Mouse (Mus musculus) limb, embryonic 14.5 days (tissue): Measurements from ENCODE around the gene Hist1h1b. TPM values are rescaled to one million over a fixed set of nuclear protein-coding genes. Genes with fewer than 3 reads are reported as not detected.
A peak's percentile ranks its signal among the peaks of the same experiment; 100 is the strongest.
"Not testable (repeated sequence)": the region's sequence is repeated elsewhere in the genome, so short reads cannot be mapped to it uniquely, and the experiment has no call there.

Source experiments
- ATAC-seq: fragments of 200-750 bp; cut with Nextera tagmentation; 2 replicates; pipeline ENCODE4 v1.8.0; 2017; ENCODE audit warnings: low read depth, moderate number of reproducible peaks, moderate TSS enrichment; ENCODE audit not compliant: low FRiP score
- DNase-seq: peaks from one replicate; pipeline ENCODE4 v3.0.0-alpha.2; 2015; ENCODE audit warnings: low spot score
- H3K27ac ChIP-seq: fragments of 300-500 bp; sonication (generic); replicated peaks from 2 replicates; pipeline ENCODE4 v1.5.1; 2014; ENCODE audit warnings: low read depth, mild to moderate bottlenecking, low read length, moderate library complexity, mixed read lengths
- H3K27me3 ChIP-seq: fragments of 300-500 bp; sonication (generic); 2 replicates; pipeline ENCODE4 v1.6.1; 2014; ENCODE audit warnings: low read length, mixed read lengths; ENCODE audit not compliant: control insufficient read depth, insufficient read depth
- H3K36me3 ChIP-seq: fragments of 300-500 bp; sonication (generic); 2 replicates; pipeline ENCODE4 v1.6.1; 2014; ENCODE audit warnings: mild to moderate bottlenecking, low read length, moderate library complexity, mixed read lengths; ENCODE audit not compliant: control insufficient read depth, insufficient read depth
- H3K4me1 ChIP-seq: fragments of 300-500 bp; sonication (generic); 2 replicates; pipeline ENCODE4 v1.6.1; 2014; ENCODE audit warnings: antibody characterized with exemption, low read length, mixed read lengths; ENCODE audit not compliant: control insufficient read depth, insufficient read depth
- H3K4me2 ChIP-seq: fragments of 300-500 bp; sonication (generic); replicated peaks from 2 replicates; pipeline ENCODE4 v1.6.1; 2014; ENCODE audit warnings: low read depth, mild to moderate bottlenecking, low read length, moderate library complexity; ENCODE audit not compliant: severe bottlenecking
- H3K4me3 ChIP-seq: fragments of 300-500 bp; sonication (generic); replicated peaks from 2 replicates; pipeline ENCODE4 v1.5.1; 2014; ENCODE audit warnings: low read length
- H3K9ac ChIP-seq: fragments of 300-500 bp; sonication (generic); 2 replicates; pipeline ENCODE4 v1.6.1; 2014; ENCODE audit warnings: mild to moderate bottlenecking, low read depth, low read length, moderate library complexity; ENCODE audit not compliant: severe bottlenecking
- H3K9me3 ChIP-seq: fragments of 300-500 bp; sonication (generic); 2 replicates; pipeline ENCODE4 v1.6.1; 2016; ENCODE audit warnings: low read length; ENCODE audit not compliant: control insufficient read depth
- POLR2A ChIP-seq: fragments of 200-500 bp; IDR thresholded peaks from 2 replicates; pipeline ENCODE4 v1.8.0; 2012; ENCODE audit warnings: inconsistent platforms, mild to moderate bottlenecking, moderate library complexity, borderline replicate concordance; ENCODE audit not compliant: insufficient read depth, insufficient read length; ENCODE audit errors: extremely low read depth
- WGBS: fragments of 180-500 bp; shearing (Covaris S2); extraction: QIAGEN DNeasy Blood & Tissue Kit; methylation state at CpG from one replicate; pipeline ENCODE4 v1.1.7; 2014; 5-methylcytosine and 5-hydroxymethylcytosine counted together
- polyA plus RNA-seq, 2 experiments: library from polyadenylated mRNA; depleted of rRNA in 1 of 2; stranded (reverse) in 1 of 2; unstranded in 1 of 2; fragments of >200 nt; fragmentation: Nextera tagmentation in 1 of 2; extraction: Ambion mirVana in 1 of 2; gene quantifications; 2 replicates each; pipeline versions ENCODE4 v1.2.1 to v1.2.3; 2012 to 2014

The Hist1h1b gene
- polyA plus RNA-seq, 2 experiments = 6.7 to 8.9 TPM

- ATAC-seq (no peak), DNase-seq (no peak)
- Histone ChIP-seq H3K4me3 (peak overlapping the region; percentile 43), H3K9me3 (no peaks in the 10 kb centered on the region), H3K4me1 (peaks cover 23% of the 10 kb centered on the region), H3K27me3 (no peaks in the 10 kb centered on the region), H3K9ac (peak overlapping the region; percentile 61), H3K36me3 (no peaks in the 10 kb centered on the region), H3K4me2 (peak overlapping the region; percentile 62), H3K27ac (peak overlapping the region; percentile 89)
- WGBS = 1% methylated on average over 10 of the region's 10 CpGs
- TF ChIP-seq POLR2A = no peak
Observed at GRCm38 (mm10) chr13:21753051-21753523, 27.3 kb downstream of the Hist1h1b start.

GRCm38 (mm10) chr13:21752356-21752755, 28.1 kb downstream of the Hist1h1b start:
- DNase-seq = no peak
- Histone ChIP-seq H3K27ac (peak overlapping the region; percentile 89), H3K36me3 (no peaks in the 10 kb centered on the region), H3K4me3 (0 out of 2 replicates have a peak overlapping the region, but pooled peaks have one; percentile 43), H3K27me3 (no peaks in the 10 kb centered on the region), H3K9ac (no peak overlapping the region), H3K4me2 (peak overlapping the region; percentile 62), H3K9me3 (no peaks in the 10 kb centered on the region), H3K4me1 (peaks cover 23% of the 10 kb centered on the region)
- 39% methylated on average over 3 of the region's 3 CpGs for WGBS
- ATAC-seq = no peak
- 0 out of 2 replicates have a peak, but pooled peaks have one; percentile 32 for TF ChIP-seq POLR2A

GRCm38 (mm10) chr13:21751827-21752226, 28.6 kb downstream of the Hist1h1b start:
- Histone ChIP-seq H3K9me3 (no peaks in the 10 kb centered on the region), H3K4me2 (no peak overlapping the region), H3K9ac (no peak overlapping the region), H3K27ac (peak overlapping the region; percentile 43; the same call in 1 of the 2 replicates), H3K4me1 (peaks cover 23% of the 10 kb centered on the region), H3K27me3 (no peaks in the 10 kb centered on the region), H3K36me3 (no peaks in the 10 kb centered on the region), H3K4me3 (no peak overlapping the region)
- no peak for DNase-seq
- no peak for ATAC-seq
- TF ChIP-seq POLR2A = no peak
- WGBS = 71% methylated on average over 3 of the region's 3 CpGs

- Histone ChIP-seq H3K4me1 (peaks cover 23% of the 10 kb centered on the region), H3K4me2 (no peak overlapping the region), H3K4me3 (no peak overlapping the region), H3K36me3 (no peaks in the 10 kb centered on the region), H3K9me3 (no peaks in the 10 kb centered on the region), H3K9ac (no peak overlapping the region), H3K27ac (0 out of 2 replicates have a peak overlapping the region, but pooled peaks have one; percentile 43), H3K27me3 (no peaks in the 10 kb centered on the region)
- no peak for ATAC-seq
- DNase-seq = no peak
- no peak for TF ChIP-seq POLR2A
Observed at GRCm38 (mm10) chr13:21751417-21751816, 29.0 kb downstream of the Hist1h1b start.

- not testable (repeated sequence) for H3K36me3 ChIP-seq, H3K27me3 ChIP-seq, H3K9me3 ChIP-seq
- TF ChIP-seq POLR2A = peak; percentile 95; the same call in 1 of the 2 replicates
- peak within 1 kb of the TSS; percentile 57 for H3K9ac ChIP-seq
- H3K4me1 ChIP-seq = peaks cover 23% of the 10 kb centered on the region
- WGBS = under 1% methylated on average over 44 of the region's 56 CpGs
- peak within 1 kb of the TSS; percentile 52 for H3K4me3 ChIP-seq
- DNase-seq = peak; percentile 94
- H3K27ac ChIP-seq = peak within 1 kb of the TSS; percentile 94
- peak; percentile 83 for ATAC-seq
- peak within 1 kb of the TSS; percentile 83 for H3K4me2 ChIP-seq
Observed at GRCm38 (mm10) chr13:21750159-21751017, 30.0 kb downstream of the Hist1h1b start, which contains the start of gene Hist1h4k. Gene Hist1h4k, minus strand, starts transcription at chr13:21750505.
